Mouse (Mus musculus): ENCODE results near the gene Lgals1.
"Not testable (repeated sequence)": the region's sequence is repeated elsewhere in the genome, so short reads cannot be mapped to it uniquely, and the experiment has no call there.

Gene Lgals1

DNA sequence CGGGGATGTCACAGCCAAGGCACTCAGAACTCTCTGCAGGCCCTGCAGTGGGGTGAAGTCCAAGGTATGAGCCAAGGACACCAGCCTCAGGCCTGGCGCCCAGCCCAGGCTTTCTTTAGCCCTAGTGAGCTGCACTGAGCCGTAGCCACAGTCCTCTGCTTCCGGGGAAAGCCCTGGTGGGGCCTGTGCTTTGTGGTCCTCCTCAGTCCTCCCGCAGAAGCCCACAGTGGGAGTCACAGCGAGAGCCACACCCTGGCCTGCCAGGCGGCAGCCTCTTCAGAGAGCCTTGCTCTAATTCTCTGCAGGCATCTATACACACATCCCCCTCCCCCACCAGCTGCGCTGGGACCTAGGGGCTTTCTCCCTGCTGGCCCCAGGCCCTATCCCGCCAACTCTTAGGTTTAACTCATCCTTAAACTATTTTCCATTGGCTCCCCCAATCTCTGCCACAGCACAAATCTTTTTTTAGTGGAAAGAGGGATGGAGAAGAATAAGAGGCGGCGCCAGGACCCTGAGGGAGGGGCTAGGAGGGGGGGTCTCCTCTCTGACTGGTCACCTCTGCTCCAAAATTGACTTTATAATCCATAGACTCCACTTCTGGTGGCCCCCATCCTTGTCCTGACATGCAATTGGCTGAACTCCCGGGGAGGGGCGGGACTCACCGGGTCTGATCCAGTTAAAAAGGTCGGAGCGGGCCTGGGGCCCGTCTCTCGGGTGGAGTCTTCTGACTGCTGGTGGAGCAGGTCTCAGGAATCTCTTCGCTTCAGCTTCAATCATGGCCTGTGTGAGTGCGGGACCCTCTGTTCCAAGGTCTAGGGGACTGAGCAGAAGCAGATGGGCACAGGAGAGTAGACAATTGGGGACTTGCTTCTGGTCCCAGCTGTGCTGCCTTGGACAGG is at the start of gene Lgals1:
TSS of gene Lgals1 (plus strand) at position 705 of the 899 bp plus-strand sequence.
- DNase-seq (ENCODE audit: low read depth in 2 of 2, low spot score in 2 of 2), result peak in 1 of 2 experiments; percentile 46

DNA sequence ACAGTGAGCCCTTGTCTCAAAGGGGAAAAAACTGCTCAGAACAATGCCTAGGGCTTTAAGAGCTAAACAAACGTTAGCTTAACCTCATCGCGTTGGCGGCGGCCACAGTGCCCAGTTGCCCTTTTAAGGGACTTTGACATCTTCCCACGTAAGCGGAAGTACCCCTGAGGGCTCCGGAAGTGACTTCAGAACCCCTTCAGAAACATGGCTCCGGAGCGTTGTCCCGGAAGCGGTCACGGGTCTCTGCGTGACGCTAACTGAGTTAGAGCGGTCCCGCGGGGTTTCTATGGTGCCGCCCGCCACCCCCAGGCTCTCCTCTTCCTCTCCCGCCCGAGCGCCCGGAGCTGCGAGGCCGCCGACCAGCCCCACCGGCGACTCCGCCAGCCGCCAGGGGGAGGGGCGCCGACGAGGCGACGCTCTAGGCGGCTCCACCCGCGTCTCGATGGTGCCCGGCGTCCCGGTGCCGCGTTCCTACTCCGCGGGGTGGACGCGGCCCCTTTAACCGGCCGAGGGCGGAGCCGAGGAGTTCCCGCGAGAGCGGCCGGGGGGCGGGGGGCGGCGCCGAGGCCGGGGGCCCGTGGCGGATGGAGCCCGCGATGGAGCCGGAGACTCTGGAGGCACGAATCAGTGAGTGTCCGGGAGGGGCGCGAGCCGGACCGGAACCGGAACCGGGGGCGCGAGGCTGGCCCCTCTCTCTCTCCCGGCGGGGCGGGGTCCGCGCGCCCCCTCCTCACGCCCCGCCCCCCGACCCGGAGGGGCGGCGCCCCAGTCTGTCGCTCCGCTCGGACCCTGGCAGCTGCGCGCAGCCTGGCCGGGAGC is 49.3 kb upstream of the Lgals1 start, which contains the start of gene Gga1:
TSS of gene Gga1 (plus strand) at position 200 of the 819 bp plus-strand sequence.
- DNase-seq (ENCODE audit: low read depth in 2 of 2, low spot score in 2 of 2), result peak; percentile 94

DNA sequence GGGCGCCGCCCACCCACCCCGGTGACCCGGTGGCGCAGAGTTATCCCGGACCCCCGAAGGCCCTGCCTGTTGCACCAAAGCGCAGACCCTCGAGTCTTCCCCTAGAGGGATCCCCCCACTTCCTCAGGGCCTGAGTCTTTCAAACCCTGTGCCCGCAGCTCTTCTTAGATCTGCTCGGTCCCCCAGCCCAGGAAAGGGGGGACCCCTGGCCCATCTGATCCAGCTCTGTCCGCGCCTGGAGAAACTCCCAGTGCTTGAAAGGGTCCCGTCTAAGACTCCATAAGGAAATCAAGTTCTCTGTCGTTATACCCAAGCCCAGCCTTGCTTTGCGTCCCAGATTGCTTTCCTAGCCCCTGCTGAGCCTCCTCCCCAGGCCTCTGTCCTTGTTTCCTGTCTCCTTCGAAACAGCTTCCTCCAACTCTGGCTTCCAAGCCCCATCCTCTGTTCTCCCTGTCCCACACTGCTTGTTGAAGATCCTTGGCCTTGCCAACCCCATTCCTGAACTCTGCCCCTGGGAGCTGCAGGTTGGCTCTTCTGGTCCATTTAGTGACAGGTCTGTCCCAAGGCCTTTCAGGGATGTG is 48.6 kb upstream of the Lgals1 start:
- no peak for DNase-seq (ENCODE audit: low read depth in 2 of 2, low spot score in 2 of 2)

DNA sequence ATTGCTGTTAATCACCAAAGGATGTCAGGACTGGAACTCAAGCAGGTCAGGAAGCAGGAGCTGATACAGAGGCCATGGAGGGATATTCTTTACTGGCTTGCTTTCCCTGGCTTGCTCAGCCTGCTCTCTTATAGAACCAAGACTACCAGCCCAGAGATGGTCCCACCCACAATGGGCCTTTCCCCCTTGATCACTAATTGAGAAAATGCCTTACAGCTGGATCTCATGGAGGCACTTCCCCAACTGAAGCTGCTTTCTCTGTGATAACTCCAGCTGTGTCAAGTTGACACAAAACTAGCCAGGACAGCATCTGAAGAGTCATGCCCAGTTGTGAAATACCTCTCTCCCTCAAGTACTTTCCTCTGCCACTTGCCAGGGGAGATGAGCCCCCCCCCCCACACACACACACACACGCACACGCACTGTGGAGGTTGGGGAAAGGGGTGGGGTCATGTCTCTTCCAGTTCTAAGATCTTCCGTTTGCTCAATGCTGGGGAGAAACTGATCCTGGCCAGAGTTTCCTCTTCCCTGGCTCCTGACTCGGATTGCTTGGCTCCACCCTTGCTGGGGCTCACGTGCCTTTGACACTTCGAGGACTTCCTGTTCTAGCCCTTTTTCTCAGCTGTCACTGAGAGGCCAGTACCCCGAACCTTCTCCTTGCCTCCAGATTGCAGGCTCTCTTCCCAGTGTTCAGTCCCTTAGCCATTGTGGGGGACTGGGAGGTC is 47.6 kb upstream of the Lgals1 start:
- not testable (repeated sequence) for DNase-seq (ENCODE audit: low read depth in 2 of 2, low spot score in 2 of 2)

- DNase-seq (ENCODE audit: low read depth in 2 of 2, low spot score in 2 of 2), result no peak
Observed at GRCm38 (mm10) chr15:78880432-78880831, 46.1 kb upstream of the Lgals1 start.

DNA sequence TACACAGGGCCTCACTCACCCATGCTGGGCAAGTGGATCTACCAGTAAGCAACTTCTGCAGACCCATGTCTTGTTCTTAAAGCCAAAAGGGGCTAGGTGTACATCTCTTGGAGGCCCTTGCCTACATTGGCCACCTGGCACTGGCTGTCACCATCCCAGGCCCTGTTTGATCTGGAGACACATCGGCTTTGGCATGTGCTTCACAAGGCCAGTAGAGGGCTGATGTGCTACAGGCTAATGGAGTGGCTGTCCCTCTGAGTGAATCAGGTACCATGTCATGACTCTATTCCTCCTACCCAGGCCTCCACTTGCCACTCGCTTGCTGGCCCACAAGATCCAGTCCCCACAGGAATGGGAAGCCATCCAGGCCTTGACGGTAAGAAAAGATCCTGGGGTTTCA is 44.7 kb upstream of the Lgals1 start:
- DNase-seq (ENCODE audit: low read depth in 2 of 2, low spot score in 2 of 2), result no peak

DNA sequence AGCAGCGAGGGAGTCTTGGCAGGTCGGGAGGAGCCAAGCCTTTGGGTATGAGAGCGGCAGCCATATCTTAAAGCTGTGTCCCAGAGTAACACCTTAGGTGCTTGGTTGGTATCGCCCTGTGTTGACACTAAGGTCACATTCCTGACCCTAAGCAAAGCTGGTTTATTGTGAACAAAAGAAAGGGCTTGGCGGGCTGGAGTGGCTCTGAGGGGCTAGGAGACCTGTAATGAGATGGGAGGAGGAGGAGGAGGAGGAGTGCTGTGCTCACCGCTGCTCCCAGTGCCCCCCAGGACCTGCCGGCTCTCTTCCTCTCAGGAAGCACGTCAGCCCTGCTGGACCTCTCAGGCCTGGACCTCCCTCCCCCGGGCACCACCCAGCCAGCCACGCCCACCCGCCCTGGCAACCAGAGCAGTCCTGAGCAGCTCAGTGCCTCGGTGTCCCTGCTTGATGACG is 37.1 kb upstream of the Lgals1 start:
- no peak for DNase-seq (ENCODE audit: low read depth in 2 of 2, low spot score in 2 of 2)

GRCm38 (mm10) chr15:78892440-78892839 is 34.1 kb upstream of the Lgals1 start:
- DNase-seq (ENCODE audit: low read depth in 2 of 2, low spot score in 2 of 2), result no peak

DNA sequence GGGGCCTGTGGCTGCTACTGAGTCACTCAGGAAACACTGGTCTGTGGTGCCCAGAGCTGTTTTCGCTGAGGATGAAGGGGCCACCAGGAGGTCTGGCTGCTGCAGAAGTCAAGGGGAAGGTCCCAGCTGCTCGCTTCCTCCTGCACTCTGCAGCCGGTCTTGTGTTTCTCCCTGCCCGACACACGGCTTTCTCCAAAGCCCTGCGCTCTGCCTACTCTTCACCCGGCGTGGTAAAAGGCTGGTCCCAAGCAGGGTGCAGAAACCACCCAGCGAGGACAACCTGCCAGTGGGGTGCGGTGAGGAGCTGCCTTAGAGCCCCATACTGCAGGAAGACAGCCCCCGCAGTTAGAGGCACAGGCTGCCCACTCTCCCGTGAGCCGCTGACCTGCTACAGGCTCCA is 31.8 kb upstream of the Lgals1 start:
- no peak for DNase-seq (ENCODE audit: low read depth in 2 of 2, low spot score in 2 of 2)

DNA sequence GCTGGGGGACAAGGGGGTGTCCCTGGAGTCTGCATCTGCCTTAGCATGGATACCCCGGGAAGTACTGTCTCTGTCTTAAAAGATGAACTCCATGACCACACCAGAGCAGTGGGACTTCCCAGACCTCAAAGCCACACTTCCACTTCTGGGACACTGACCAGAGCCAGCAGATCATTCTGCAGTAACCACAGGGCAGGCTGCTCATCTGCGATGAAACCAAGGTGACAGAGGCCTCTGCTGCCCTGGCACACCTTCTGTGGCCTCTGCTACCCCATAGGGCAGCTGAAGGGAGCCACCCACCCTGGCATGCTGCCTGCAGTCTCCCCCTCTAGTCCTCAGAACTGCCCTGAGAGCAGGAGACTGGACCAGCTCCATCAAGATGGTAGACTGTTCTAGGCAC is 30.8 kb upstream of the Lgals1 start:
- DNase-seq (ENCODE audit: low read depth in 2 of 2, low spot score in 2 of 2), result no peak

DNA sequence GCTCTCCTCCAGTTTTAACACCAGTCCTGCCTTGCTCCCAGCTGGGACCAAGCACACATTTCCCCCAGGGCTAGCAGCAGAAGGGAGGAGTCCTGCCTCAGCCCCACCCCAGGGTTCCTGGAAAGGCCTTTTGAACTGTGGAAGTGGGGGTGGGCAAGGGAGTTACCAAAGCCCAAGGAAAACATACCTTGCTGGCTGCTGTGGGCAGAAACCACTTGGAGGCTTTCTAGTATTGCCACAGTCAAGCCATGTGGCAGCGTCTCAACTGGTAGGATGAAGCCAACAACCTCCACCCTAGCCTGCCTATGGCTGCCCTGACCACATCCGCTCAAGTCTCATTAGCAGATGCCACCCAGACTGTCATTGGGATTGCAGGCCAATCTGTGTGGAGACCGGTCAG is 30.4 kb upstream of the Lgals1 start:
- DNase-seq (ENCODE audit: low read depth in 2 of 2, low spot score in 2 of 2), result peak in 1 of 2 experiments; percentile 41

DNA sequence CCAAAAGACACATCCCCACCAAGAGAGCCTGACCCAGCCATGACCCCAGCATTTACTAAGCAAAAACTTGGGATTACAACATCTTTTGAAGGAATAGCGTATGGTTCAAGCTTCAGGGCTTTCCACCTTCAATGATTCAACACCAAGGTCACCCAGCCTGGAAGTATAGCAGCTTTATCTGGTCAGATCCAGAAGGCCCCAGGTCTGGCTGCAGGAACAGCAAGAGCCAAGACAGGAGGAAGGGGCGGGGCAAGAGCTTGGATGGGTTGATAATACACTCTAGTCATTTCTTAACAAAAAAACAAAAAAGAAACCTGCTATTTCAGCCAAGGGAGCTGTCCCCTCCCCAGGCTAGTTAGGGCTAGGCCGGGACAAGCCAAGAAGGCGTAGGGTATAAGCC is 29.0 kb upstream of the Lgals1 start:
- DNase-seq (ENCODE audit: low read depth in 2 of 2, low spot score in 2 of 2), result no peak

DNA sequence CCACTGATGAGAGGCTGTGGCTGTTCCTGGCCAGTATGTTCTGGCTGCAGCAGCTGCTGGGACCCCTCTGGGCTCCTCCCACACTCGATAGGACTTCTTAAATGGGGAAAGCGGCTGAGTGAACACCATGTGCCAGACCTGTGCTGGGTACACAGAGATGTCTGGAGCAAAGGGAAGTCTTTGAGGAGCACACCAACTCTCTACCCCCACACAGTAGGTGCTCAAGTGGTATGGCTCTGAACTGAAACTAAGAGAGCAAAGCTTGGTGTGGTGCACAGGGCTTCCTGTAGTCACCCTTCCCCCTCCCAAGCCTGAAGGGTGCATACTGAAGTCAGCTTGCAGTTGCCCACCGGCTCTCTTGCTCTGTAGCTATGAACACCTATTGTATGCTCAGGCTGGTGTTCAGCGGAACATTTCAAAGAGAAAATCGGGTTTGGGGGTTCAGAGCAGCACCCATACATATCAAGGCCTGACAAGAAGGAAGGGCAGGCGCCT is 28.0 kb upstream of the Lgals1 start:
- peak in 1 of 2 experiments; percentile 48 for DNase-seq (ENCODE audit: low read depth in 2 of 2, low spot score in 2 of 2)

- no peak for DNase-seq (ENCODE audit: low read depth in 2 of 2, low spot score in 2 of 2)
Observed at GRCm38 (mm10) chr15:78899409-78899739, 27.2 kb upstream of the Lgals1 start, which contains the start of gene Gm49510. Gene Gm49510 (plus strand): TSS chr15:78899667.

- DNase-seq (ENCODE audit: low read depth in 2 of 2, low spot score in 2 of 2), result peak in 1 of 2 experiments; percentile 58
Observed at GRCm38 (mm10) chr15:78899740-78900584, 26.6 kb upstream of the Lgals1 start, which contains the start of gene Sh3bp1. Gene Sh3bp1 (plus strand): TSS chr15:78899768.

GRCm38 (mm10) chr15:78900585-78901421 is 25.7 kb upstream of the Lgals1 start:
- no peak for DNase-seq (ENCODE audit: low read depth in 2 of 2, low spot score in 2 of 2)

GRCm38 (mm10) chr15:78901422-78901789 is 25.1 kb upstream of the Lgals1 start:
- DNase-seq (ENCODE audit: low read depth in 2 of 2, low spot score in 2 of 2), result no peak

DNA sequence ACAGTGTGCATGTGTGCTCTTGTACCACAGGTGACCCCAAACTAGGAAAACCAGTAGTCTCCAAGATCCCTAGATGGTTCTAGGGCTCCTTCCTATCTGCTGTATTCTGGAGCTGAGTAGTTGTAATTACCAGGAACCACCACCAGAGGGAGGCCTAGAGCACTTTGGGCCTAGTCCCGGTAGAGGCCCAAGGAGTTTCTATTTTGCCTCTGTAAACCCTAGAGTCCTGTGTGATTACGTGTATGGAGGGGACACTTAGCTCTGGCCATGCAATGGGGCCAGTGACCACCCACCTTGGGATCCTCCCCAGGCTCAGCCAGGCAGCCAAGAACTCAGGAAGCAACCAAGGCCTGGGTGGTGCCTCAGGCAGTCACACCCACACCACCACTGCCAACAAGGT is 23.3 kb upstream of the Lgals1 start:
- DNase-seq (ENCODE audit: low read depth in 2 of 2, low spot score in 2 of 2), result peak; percentile 80 to 84

GRCm38 (mm10) chr15:78908399-78908798 is 18.1 kb upstream of the Lgals1 start:
- no peak for DNase-seq (ENCODE audit: low read depth in 2 of 2, low spot score in 2 of 2)

Data from CD8-positive naive resting alpha-beta T cell, adult 2 months (primary cell).